8 mouse cellular contexts compared by ENCODE assay signal in genomic region chr6:134219358-134219757, GRCm38 (mm10).
DNase-seq lines count a peak whose midpoint lies in the region; TF ChIP-seq lines count a peak whose summit lies in the region.
"Had no signal": no experiment of that assay in that cellular context is flagged by ENCODE, and none has a peak within 500 bp of the region (broad histone marks: within the 10 kb centered on the region; RNA-seq: fewer than 3 reads in every experiment).

No protein-coding gene starts in this region.

- H3K27ac ChIP-seq in layer of hippocampus, adult 2 months: 0 out of 2 replicates have a peak overlapping the region, but pooled peaks have one; percentile 37
- H3K27ac ChIP-seq in olfactory bulb, adult 2 months (ENCODE audit: insufficient read depth, low read depth, low read length): 0 out of 2 replicates have a peak overlapping the region, but pooled peaks have one; percentile 6
- H3K27ac ChIP-seq: heart, adult 2 months had no signal

- WGBS in olfactory bulb, adult 2 months: 14% methylated on average over 6 of the region's 6 CpGs

- peaks cover 11% of the 10 kb centered on the region for H3K4me1 ChIP-seq in olfactory bulb, adult 2 months (ENCODE audit: control insufficient read depth, insufficient read depth, low read length)

- no peak for TF ChIP-seq CTCF in layer of hippocampus, adult 2 months (conservative IDR thresholded peaks at IDR 0.05)
- no peak for TF ChIP-seq CTCF in olfactory bulb, adult 2 months (IDR thresholded peaks at IDR 0.05; ENCODE audit: insufficient read depth, low read depth, low read length)

- DNase-seq in layer of hippocampus, adult 2 months (ENCODE audit: low spot score in 2 of 2): peak; percentile 61 to 75
- no peak for DNase-seq in layer of hippocampus, adult 11-12 months (ENCODE audit: low spot score)
- peak; percentile 62 to 80 for DNase-seq in frontal cortex, adult 2 months (ENCODE audit: extremely low spot score in 1 of 2, low spot score in 1 of 2)
- DNase-seq in kidney, postnatal 14 days: peak; percentile 55
- no peak for DNase-seq in Muller cell, postnatal 12 days (ENCODE audit: inconsistent ontology term)
- DNase-seq in natural killer cell, adult 2 months (ENCODE audit: low spot score in 2 of 2): no peak

- no peak for TF ChIP-seq POLR2A in olfactory bulb, adult 2 months (IDR thresholded peaks at IDR 0.05; ENCODE audit: insufficient read depth, low read depth, low read length)

- H3K4me3 ChIP-seq in layer of hippocampus, adult 2 months: no peak overlapping the region
- no peak overlapping the region for H3K4me3 ChIP-seq in olfactory bulb, adult 2 months (ENCODE audit: insufficient read depth, low read depth, low read length)
- H3K4me3 ChIP-seq: heart, adult 2 months had no signal

Comparison
In these comparisons a context has a peak if more than half of its experiments do, and no peak if none do; other contexts are left out.
1. DNase-seq: peak in layer of hippocampus, adult 2 months (2 of 2), frontal cortex, adult 2 months (2 of 2) and kidney, postnatal 14 days (single experiment); none in layer of hippocampus, adult 11-12 months (single experiment), Muller cell, postnatal 12 days (single experiment) and natural killer cell, adult 2 months (0 of 2).